Mouse (Mus musculus): Measurements from ENCODE around the gene Arhgap6. TPM values are rescaled to one million over a fixed set of nuclear protein-coding genes. Genes with fewer than 3 reads are reported as not detected.

Arhgap6 gene
- polyA plus RNA-seq, 1 experiment from 2014 or later, result 0.85 TPM

DNA sequence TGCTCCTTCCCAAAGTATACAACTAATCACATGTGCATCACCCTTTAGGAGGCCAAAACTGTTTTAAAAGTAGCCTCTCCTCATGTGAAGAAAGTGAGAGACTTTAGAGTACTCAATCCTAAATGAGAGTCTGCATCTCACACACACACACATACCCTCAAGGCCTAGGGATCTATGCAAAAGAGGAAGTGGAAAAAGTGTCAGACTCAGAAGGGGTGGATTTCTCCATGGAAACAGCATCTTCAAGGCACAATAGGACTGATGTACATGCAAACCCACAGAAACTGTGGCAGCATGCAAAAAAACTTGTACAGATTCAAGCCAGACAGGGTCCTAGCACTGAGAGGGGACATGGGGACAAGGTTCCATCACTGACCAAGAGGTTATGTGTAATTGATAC lies 53.2 kb downstream of the Arhgap6 start:
- Histone ChIP-seq H3K4me1 (ENCODE audit: control insufficient read depth, insufficient read depth, low read length) (no peaks in the 10 kb centered on the region), H3K27ac (ENCODE audit: low read length) (no peak overlapping the region), H3K9me3 (replicated peaks; ENCODE audit: control insufficient read depth, low read length, poor library complexity, severe bottlenecking) (no peaks in the 10 kb centered on the region), H3K4me3 (ENCODE audit: low read depth, low read length) (no peak overlapping the region), H3K9ac (ENCODE audit: low read depth, low read length) (no peak overlapping the region), H3K27me3 (ENCODE audit: control insufficient read depth, insufficient read depth, low read depth, low read length) (no peaks in the 10 kb centered on the region), H3K4me2 (ENCODE audit: low read length) (no peak overlapping the region), H3K36me3 (ENCODE audit: control insufficient read depth, insufficient read depth, low read length) (no peaks in the 10 kb centered on the region)
- no peak for ATAC-seq

DNA sequence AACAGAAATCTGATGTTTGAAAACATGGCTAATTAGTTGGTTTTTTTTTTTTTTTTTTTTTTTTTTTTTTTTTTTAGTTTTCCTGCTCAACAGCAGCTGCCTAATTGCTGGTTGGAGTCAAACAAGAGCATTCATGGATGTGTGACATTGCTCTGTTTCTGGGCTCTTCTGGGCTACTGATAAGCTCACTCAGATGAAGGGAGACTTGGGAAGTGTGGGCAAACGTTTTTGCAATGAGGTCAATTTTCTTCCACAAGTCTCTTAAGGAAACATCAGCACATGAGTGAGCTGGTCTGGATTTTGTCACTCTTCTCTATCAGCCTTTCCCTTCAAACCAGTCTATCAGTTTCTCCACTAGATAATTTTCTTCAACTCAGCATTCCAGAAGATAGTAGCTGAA lies 79.8 kb downstream of the Arhgap6 start:
- H3K27ac ChIP-seq (ENCODE audit: low read length), result no peak overlapping the region
- 67% methylated on average over 1 of the region's 1 CpGs for WGBS
- no peaks in the 10 kb centered on the region for H3K36me3 ChIP-seq (ENCODE audit: control insufficient read depth, insufficient read depth, low read length)
- no peak overlapping the region for H3K9ac ChIP-seq (ENCODE audit: low read depth, low read length)
- no peak for ATAC-seq
- H3K27me3 ChIP-seq (ENCODE audit: control insufficient read depth, insufficient read depth, low read depth, low read length), result no peaks in the 10 kb centered on the region
- no peaks in the 10 kb centered on the region for H3K9me3 ChIP-seq (replicated peaks; ENCODE audit: control insufficient read depth, low read length, poor library complexity, severe bottlenecking)
- H3K4me3 ChIP-seq (ENCODE audit: low read depth, low read length), result no peak overlapping the region
- H3K4me1 ChIP-seq (ENCODE audit: control insufficient read depth, insufficient read depth, low read length), result no peaks in the 10 kb centered on the region
- H3K4me2 ChIP-seq (ENCODE audit: low read length), result no peak overlapping the region

DNA sequence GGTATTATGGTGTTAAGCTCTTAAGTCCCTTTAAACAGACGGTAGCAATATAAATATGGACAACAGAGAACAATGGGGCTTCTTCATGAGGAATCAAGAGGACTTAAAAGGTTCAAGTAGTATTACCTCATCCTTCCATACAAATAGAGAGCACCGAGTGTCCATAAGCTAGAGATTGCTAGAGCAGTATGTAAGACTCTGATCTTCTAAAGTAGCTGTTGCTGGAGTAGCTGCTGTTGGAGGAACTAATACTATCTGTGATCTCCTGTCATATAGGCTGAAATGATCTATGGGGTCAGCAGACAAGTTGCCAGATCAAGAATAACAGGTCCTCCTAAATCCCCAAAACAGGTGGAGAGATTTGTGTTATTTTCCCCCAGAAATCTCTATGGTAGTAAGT lies 108.7 kb downstream of the Arhgap6 start:
- H3K36me3 ChIP-seq (ENCODE audit: control insufficient read depth, insufficient read depth, low read length), result no peaks in the 10 kb centered on the region
- no peak overlapping the region for H3K9ac ChIP-seq (ENCODE audit: low read depth, low read length)
- no peak overlapping the region for H3K4me2 ChIP-seq (ENCODE audit: low read length)
- no peaks in the 10 kb centered on the region for H3K4me1 ChIP-seq (ENCODE audit: control insufficient read depth, insufficient read depth, low read length)
- H3K27me3 ChIP-seq (ENCODE audit: control insufficient read depth, insufficient read depth, low read depth, low read length), result no peaks in the 10 kb centered on the region
- no peak overlapping the region for H3K4me3 ChIP-seq (ENCODE audit: low read depth, low read length)
- H3K9me3 ChIP-seq (replicated peaks; ENCODE audit: control insufficient read depth, low read length, poor library complexity, severe bottlenecking), result no peaks in the 10 kb centered on the region
- no peak overlapping the region for H3K27ac ChIP-seq (ENCODE audit: low read length)
- WGBS, result 65% methylated on average over 2 of the region's 2 CpGs
- no peak for ATAC-seq

DNA sequence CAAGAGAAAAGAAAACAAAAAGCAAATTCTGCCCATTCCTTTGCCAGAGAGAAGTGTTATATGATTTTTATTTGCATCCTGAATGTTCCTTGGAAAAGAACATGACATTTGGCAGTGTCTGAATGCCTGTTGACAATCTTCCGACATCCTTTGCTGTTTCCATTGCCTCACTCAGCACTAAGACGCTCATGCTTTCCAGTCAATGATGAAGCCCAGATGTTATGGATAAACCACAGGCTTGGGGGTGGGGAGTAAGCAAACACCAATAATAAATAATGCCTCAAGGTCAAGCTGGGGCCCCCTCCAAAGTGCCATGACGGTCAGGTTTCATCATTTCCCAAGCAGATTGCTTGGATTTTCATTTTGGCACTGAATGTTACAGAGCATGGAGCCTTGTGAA lies 109.2 kb downstream of the Arhgap6 start:
- no peaks in the 10 kb centered on the region for H3K36me3 ChIP-seq (ENCODE audit: control insufficient read depth, insufficient read depth, low read length)
- no peak overlapping the region for H3K4me2 ChIP-seq (ENCODE audit: low read length)
- H3K9me3 ChIP-seq (replicated peaks; ENCODE audit: control insufficient read depth, low read length, poor library complexity, severe bottlenecking), result no peaks in the 10 kb centered on the region
- H3K9ac ChIP-seq (ENCODE audit: low read depth, low read length), result no peak overlapping the region
- no peak overlapping the region for H3K27ac ChIP-seq (ENCODE audit: low read length)
- 91% methylated on average over 3 of the region's 3 CpGs for WGBS
- no peak overlapping the region for H3K4me3 ChIP-seq (ENCODE audit: low read depth, low read length)
- ATAC-seq, result no peak
- H3K27me3 ChIP-seq (ENCODE audit: control insufficient read depth, insufficient read depth, low read depth, low read length), result no peaks in the 10 kb centered on the region
- no peaks in the 10 kb centered on the region for H3K4me1 ChIP-seq (ENCODE audit: control insufficient read depth, insufficient read depth, low read length)

DNA sequence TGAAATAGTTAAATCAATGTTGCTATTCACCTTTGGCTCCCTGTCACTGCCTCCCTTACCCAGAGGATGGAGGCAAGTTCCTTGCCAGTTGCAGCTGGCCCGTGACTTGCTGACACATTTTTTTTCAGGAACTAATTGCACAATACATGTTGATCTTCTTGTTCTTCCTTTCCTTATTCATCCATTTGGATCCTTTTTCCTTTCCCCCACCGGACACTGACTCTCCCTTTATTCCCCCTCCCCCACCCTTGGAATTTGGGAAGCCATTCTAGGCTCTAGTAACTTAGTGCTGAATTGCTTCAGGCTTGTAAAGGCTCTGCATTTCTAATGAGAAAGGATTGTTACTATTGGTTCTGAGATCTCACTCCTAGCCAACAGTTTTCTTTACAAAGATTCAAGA lies 112.7 kb downstream of the Arhgap6 start:
- no peaks in the 10 kb centered on the region for H3K4me1 ChIP-seq (ENCODE audit: control insufficient read depth, insufficient read depth, low read length)
- no peaks in the 10 kb centered on the region for H3K36me3 ChIP-seq (ENCODE audit: control insufficient read depth, insufficient read depth, low read length)
- no peak overlapping the region for H3K4me2 ChIP-seq (ENCODE audit: low read length)
- H3K4me3 ChIP-seq (ENCODE audit: low read depth, low read length), result no peak overlapping the region
- H3K27me3 ChIP-seq (ENCODE audit: control insufficient read depth, insufficient read depth, low read depth, low read length), result no peaks in the 10 kb centered on the region
- WGBS, result 64% methylated on average over 2 of the region's 2 CpGs
- H3K27ac ChIP-seq (ENCODE audit: low read length), result no peak overlapping the region
- ATAC-seq, result no peak
- no peaks in the 10 kb centered on the region for H3K9me3 ChIP-seq (replicated peaks; ENCODE audit: control insufficient read depth, low read length, poor library complexity, severe bottlenecking)
- no peak overlapping the region for H3K9ac ChIP-seq (ENCODE audit: low read depth, low read length)

DNA sequence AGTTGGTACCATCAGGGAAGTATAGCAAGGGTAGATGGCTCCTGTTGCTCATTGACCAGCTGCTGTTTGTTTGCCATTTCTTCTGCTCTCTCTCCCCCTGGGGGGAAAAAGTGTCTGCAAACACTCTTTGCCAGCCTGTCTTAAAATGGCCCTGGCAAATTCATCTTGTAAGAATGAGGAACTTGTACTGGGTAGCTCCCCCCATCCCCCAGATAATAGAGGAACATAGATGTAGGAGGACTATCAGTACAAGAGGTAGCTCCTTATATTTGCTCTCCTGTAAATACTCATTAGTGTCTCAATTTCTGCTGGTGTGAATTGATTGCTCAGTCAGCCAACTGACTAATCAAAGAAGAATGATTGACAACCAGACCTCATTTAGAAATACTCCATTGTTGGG lies 118.6 kb downstream of the Arhgap6 start:
- Histone ChIP-seq H3K36me3 (ENCODE audit: control insufficient read depth, insufficient read depth, low read length) (no peaks in the 10 kb centered on the region), H3K9me3 (replicated peaks; ENCODE audit: control insufficient read depth, low read length, poor library complexity, severe bottlenecking) (no peaks in the 10 kb centered on the region), H3K27me3 (ENCODE audit: control insufficient read depth, insufficient read depth, low read depth, low read length) (peaks cover 4% of the 10 kb centered on the region; the same call in 1 of the 2 replicates), H3K4me2 (ENCODE audit: low read length) (no peak overlapping the region), H3K9ac (ENCODE audit: low read depth, low read length) (no peak overlapping the region), H3K4me1 (ENCODE audit: control insufficient read depth, insufficient read depth, low read length) (no peaks in the 10 kb centered on the region), H3K4me3 (ENCODE audit: low read depth, low read length) (no peak overlapping the region), H3K27ac (ENCODE audit: low read length) (no peak overlapping the region)
- no peak for ATAC-seq

DNA sequence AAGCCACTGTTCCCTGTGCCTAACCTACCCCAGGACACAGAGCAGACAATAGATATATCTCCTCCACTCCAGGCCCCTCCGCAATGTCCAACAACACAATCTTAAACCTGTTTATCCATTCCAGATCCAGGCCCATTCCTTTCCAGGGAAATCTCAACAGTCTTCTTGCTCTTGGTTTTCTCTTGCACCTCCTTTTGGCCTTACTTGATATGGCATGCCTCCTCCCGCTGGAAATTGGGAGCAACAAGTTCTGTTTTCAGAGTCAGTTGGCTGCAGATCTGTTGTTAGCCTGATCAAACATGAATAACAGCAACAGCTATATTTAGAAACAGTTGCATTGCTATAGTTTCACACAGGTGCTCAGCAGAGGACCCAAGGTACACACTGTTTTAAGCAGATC lies 126.0 kb downstream of the Arhgap6 start:
- Histone ChIP-seq H3K4me2 (ENCODE audit: low read length) (no peak overlapping the region), H3K36me3 (ENCODE audit: control insufficient read depth, insufficient read depth, low read length) (no peaks in the 10 kb centered on the region), H3K9me3 (replicated peaks; ENCODE audit: control insufficient read depth, low read length, poor library complexity, severe bottlenecking) (no peaks in the 10 kb centered on the region), H3K9ac (ENCODE audit: low read depth, low read length) (no peak overlapping the region), H3K27ac (ENCODE audit: low read length) (no peak overlapping the region), H3K4me3 (ENCODE audit: low read depth, low read length) (no peak overlapping the region), H3K4me1 (ENCODE audit: control insufficient read depth, insufficient read depth, low read length) (no peaks in the 10 kb centered on the region), H3K27me3 (ENCODE audit: control insufficient read depth, insufficient read depth, low read depth, low read length) (no peaks in the 10 kb centered on the region)
- no peak for ATAC-seq
- WGBS, result 76% methylated on average over 2 of the region's 2 CpGs

DNA sequence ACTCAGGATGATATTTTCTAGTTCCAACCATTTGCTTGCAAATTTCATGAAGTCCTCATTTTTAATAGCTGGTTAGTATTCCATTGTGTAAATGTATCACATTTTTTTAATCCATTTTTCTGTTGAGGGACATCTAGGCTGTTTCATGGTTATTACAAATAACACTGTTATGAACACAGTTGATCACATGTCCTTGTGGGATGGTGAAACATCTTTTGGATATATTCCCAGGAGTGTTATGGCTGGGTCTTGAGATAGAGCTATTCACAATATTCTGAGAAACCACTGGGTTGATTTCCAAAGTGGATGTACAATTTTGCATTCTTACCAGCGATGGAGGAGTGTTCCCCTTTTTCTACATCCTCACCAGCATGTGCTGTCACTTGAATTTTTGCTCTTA lies 137.5 kb downstream of the Arhgap6 start:
- Histone ChIP-seq H3K9me3 (replicated peaks; ENCODE audit: control insufficient read depth, low read length, poor library complexity, severe bottlenecking) (no peaks in the 10 kb centered on the region), H3K27ac (ENCODE audit: low read length) (no peak overlapping the region), H3K36me3 (ENCODE audit: control insufficient read depth, insufficient read depth, low read length) (no peaks in the 10 kb centered on the region), H3K9ac (ENCODE audit: low read depth, low read length) (no peak overlapping the region), H3K4me3 (ENCODE audit: low read depth, low read length) (no peak overlapping the region), H3K4me1 (ENCODE audit: control insufficient read depth, insufficient read depth, low read length) (no peaks in the 10 kb centered on the region), H3K27me3 (ENCODE audit: control insufficient read depth, insufficient read depth, low read depth, low read length) (no peaks in the 10 kb centered on the region), H3K4me2 (ENCODE audit: low read length) (no peak overlapping the region)
- ATAC-seq, result no peak
- WGBS, result 67% methylated on average over 1 of the region's 1 CpGs

DNA sequence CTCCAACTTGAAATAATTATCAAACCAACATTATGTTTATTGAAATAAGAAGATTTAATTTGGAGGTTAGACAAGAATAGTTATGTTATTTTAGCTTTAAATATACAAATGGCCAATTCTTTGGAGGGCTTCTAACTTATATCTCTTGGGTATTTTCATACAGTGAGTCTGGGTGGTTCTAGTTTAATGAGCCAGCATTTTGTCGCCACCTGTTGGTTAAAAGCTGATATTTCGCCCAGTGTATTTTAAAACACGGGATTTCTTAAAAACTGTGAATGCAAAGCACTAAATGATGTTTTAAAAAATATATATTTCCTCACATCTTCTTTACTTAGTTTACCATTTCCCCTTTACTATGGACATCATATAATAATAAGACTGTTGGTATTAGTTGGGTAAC lies 140.5 kb downstream of the Arhgap6 start:
- H3K36me3 ChIP-seq (ENCODE audit: control insufficient read depth, insufficient read depth, low read length), result no peaks in the 10 kb centered on the region
- no peak overlapping the region for H3K4me2 ChIP-seq (ENCODE audit: low read length)
- no peak for ATAC-seq
- H3K4me1 ChIP-seq (ENCODE audit: control insufficient read depth, insufficient read depth, low read length), result no peaks in the 10 kb centered on the region
- no peaks in the 10 kb centered on the region for H3K9me3 ChIP-seq (replicated peaks; ENCODE audit: control insufficient read depth, low read length, poor library complexity, severe bottlenecking)
- WGBS, result 6% methylated on average over 3 of the region's 3 CpGs
- H3K27ac ChIP-seq (ENCODE audit: low read length), result no peak overlapping the region
- no peaks in the 10 kb centered on the region; the same call in 1 of the 2 replicates for H3K27me3 ChIP-seq (ENCODE audit: control insufficient read depth, insufficient read depth, low read depth, low read length)
- no peak overlapping the region for H3K4me3 ChIP-seq (ENCODE audit: low read depth, low read length)
- H3K9ac ChIP-seq (ENCODE audit: low read depth, low read length), result no peak overlapping the region

DNA sequence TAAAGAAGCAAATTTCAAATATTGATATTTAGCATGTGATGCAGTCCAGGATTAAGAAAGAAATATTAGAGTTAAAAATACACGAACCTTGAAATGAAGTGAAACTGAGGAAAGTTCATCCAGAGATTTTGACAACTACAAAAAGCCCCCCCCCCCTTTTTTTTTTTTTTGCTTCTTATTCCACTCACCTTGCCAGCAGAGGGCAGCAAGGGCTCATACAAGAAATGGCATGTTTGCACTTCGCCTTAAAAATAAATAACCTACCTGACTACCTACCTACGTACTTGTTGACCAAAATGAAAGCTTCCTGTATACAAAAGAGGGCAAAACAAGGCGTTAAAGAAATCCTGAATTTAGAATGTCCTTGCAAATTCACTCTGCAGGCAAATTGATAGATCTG lies 143.0 kb downstream of the Arhgap6 start:
- H3K4me2 ChIP-seq (ENCODE audit: low read length), result no peak overlapping the region
- no peak overlapping the region for H3K9ac ChIP-seq (ENCODE audit: low read depth, low read length)
- H3K36me3 ChIP-seq (ENCODE audit: control insufficient read depth, insufficient read depth, low read length), result no peaks in the 10 kb centered on the region
- no peak overlapping the region for H3K27ac ChIP-seq (ENCODE audit: low read length)
- ATAC-seq, result no peak
- WGBS, result 56% methylated on average over 4 of the region's 4 CpGs
- H3K4me3 ChIP-seq (ENCODE audit: low read depth, low read length), result no peak overlapping the region
- H3K27me3 ChIP-seq (ENCODE audit: control insufficient read depth, insufficient read depth, low read depth, low read length), result no peaks in the 10 kb centered on the region; the same call in 1 of the 2 replicates
- H3K9me3 ChIP-seq (replicated peaks; ENCODE audit: control insufficient read depth, low read length, poor library complexity, severe bottlenecking), result no peaks in the 10 kb centered on the region
- H3K4me1 ChIP-seq (ENCODE audit: control insufficient read depth, insufficient read depth, low read length), result no peaks in the 10 kb centered on the region

Measured in midbrain, embryonic 16.5 days (tissue).